Mouse (Mus musculus): ENCODE results near the gene Ext2.
A peak's percentile ranks its signal among the peaks of the same experiment; 100 is the strongest.

Gene Ext2

DNA sequence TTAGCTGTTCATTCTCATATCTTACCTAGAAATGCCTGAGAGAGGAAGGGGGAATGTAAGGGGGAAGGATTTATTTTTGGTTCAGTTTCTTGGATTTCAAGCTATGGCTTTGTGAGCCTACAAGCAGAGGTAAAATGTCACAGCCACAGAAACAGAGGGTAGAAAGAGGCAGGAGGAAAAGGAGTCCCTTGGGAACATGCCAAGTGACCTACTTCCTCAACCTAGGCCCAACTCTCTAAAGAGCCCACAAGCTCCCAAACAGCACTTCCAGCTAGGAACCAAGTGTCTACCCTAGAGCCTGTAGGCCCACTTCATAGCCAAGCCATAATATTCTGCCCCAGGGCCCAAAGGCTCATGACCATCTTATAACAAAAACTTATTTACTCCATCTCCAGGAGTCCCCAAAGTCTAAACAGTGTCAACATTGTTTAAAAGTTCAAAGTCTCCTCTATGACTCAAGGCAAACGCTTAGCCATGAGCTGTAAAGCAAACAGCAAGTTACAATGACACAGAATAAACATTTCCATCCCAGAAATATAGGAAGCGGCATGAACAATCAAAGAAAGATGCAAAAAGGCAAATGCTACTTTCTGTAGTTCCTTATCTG lies 99.1 kb downstream of the Ext2 start:
- no peak for DNase-seq

DNA sequence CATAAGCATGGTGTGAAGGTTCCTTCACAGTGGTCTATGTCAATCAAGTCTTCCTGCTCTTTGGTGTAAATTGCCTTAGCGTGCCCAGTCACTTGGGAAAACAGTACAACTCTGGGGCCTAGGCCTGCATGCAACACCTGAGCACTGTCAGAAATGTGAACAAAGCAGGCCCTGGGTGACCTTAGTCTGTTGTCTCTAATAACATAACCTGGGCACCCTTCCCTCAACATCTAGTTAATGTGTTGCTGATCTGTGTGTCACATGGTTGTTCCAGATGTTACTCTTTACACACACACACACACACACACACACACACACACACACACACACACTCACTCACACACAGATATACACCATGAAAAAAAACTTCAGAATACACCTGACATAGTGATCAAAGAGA lies 101.4 kb downstream of the Ext2 start:
- no peak for DNase-seq

DNA sequence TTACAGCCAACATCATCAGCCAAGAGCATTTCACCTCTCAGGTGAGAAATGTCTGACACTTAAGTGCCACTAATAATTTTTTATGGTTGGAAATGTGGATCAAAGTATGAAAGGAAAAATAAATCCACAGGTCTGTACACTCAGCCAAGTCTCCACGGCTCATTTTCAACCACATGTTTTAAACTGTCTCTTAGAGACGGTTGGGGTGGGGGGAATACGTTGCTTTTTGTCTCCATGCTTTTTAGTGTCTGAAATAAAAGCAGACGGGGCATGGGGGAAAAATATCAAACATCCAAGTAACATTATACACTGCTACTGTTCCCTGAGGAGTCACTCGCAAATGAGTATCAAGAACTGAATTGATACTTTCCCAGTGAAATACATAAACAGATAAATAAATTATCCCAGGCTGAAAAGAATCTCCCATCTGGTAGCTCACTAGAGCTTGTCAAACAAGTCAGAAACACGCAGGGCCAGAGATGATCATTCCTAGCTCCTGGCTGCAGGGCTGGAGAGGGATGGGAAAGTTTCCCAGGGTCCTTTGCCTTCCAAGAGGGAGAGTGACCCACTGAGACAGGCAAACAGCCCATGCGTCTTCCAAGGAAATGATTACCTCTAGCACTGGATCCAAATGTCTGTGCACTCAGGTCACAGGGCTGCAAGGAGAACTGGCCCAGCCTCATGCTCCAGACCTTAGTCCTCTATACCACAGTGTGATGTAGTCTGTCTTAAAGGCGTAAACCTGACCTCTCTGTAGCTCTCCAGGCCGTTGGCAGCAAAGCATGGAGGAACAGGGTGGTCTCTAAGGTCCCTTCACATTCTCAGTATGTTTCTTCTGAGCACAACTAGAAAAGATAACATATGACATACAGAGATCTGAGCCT lies 102.3 kb downstream of the Ext2 start:
- no peak for DNase-seq

DNA sequence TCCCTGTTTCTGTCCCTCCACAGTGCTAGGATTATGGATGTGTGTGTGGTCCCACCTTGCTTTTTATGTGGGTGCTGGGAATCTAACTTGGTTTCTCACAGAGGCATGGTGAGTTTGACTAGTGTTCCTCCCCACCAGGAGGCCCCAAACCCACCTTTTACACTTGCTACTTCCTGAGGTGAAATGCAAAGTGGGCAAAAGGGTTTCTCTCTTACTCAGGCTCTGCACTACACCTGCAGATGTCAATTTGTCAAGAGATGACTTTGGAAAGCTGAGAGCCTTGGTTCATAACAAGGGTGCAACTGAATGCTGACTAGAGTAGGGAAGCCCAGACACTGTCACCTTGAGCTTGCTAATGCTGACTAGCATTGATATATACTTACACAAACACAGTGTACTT lies 109.1 kb downstream of the Ext2 start:
- no peak for DNase-seq

DNA sequence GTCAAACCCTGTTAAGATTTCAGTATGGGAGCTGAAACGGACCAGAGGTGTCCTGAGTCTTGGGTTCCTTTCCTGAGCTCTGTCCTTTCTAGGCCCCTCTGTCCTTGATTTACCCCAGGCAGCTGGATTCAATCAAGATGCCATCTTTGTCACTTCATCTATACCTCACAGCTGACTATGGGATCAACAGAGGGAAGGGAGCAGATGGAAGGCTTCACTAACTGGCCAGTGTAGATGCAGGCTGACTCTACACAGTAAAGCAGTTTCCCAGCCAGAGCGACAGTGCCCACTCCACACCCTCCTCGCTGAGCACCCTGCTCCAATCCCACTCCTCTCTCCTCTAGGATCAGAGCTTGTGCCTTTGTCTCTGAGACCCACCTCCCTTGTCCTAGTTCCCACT lies 110.9 kb downstream of the Ext2 start:
- DNase-seq: no peak

DNA sequence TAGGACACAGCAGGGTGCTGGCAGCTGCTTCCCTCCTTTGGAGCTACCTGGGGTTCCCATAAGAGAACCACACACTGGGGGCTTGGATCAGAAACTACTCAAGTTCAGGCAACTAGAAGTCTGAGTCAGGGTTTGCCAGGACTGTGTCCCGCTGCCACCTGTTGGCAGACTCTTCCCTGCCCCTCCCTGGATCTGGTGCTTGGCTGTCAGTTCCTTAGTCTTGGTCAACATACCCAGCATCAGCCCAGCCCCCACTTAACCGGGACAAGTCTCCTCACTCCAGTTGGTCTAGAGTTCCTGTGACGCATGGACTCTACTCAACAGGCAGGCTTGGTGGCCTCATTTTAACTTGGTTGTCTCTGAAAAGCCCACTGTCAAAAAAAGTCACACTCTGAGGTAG lies 112.7 kb downstream of the Ext2 start:
- DNase-seq: no peak

DNA sequence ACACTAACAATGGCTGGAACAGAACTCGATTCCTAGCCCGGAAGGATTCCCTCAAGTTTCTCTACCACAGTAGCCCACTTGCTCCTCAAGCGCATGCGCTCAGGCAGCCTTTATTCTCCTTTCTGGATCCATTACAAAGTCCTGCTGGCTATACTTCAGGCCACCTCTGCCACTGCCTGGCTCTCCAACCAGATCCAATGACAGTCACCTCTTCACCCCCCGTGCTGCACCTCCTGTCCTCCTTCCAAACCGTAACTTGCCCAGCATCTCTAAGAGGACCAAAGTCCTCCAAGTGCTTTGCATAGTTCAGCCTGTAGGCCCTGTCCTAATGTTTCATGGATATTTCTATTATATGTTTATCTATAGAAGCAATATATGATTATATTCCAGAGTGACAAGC lies 113.1 kb downstream of the Ext2 start:
- DNase-seq: peak; percentile 20

DNA sequence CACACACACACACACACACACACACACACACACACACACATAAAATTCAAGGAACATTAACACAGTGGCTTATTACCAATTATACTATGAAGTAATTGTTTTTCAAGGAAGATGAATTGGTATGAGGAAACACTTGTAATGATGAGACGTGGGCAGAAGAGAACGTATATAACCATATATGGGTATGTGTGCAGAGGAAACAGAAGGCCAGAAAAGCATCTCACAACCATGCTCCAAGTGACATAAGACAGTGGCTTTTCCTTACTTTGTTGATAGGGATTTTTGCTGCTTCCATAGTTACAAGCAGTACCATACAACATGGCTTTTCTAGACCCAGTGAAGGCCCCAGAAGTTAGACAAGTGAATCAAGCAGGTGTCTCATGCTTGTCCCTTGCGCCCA lies 115.5 kb downstream of the Ext2 start:
- no peak for DNase-seq

DNA sequence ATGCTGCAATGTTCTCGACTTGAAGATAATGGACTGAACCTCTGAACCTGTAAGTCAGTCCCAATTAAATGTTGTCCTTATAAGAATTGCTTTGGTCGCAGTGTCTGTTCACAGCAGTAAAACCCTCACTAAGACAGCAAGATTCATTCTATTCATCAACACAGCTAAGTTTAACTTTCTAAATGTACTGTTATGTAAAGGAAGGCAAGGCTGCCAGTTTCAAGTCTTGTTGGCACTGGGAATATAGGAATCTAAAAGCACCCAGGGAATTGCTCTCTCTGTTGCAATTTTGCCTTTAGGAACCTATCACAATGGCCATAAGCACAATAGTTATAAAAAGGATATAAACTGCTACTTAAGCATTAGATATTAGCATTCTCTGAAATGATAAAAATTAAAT lies 116.0 kb downstream of the Ext2 start:
- no peak for DNase-seq

DNA sequence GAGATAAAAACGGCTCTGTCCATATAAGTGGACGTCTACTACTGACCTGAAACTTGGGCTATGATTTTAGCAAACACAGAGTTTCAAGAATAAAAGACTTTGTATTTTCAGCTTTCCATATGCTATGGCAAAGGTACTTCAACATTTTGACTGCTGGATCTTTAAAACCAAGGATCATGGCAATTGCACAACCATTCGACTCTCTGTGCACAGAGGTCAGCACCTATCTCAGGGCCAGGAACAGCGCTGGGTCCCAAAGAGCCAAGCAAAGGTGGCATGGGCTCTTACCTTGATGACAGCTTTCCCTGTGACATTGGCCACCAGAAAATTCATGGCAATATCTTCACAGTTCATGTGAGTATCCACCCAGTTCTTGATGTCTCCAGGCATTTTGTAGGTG lies 118.2 kb downstream of the Ext2 start:
- no peak for DNase-seq

DNA sequence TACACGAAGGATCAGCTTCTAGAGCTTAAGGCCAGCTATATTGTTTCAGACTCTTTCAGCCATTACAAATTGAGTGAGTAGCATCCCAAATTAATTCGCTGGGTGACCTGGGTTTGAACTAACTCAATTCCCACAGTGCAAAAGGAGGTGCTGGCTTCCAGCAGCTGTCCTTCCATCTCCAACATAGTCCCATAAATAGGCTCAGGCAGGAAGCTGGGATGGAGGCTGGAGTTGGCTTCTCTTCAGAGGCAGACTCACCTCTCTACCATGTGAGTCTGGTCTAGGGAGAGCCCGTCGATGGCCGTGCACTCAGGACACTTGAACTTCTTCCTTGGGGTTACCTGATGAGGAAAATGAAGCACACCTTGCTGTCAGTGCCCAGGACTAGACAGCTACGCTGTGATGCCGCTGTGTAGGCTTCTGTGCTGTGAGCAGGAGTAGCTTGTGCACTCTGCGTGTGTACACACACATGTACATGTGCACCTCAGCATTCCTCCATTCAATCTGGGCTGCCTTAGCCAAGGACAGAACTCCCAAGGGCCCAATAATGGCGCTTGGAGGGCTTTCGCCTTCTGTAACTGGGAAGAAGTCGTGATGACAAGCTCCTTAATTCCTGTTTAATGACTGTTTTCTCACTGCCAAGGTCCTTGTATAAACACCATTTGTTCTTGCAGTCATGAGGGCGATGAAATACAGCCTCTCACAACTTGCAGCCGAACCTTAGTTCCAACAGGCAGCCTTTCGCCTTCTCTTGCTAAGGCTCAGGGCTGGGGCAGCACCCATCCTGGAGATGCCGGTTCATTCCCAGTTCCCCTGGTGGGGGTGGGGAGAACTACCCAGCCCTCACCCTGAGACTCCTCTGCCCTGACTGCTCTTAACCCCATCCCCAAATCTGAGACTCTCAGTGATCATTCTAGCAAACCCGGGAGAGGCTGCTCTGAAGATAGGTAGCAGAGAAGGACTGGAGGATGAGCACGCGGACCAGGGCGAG lies 119.1 kb downstream of the Ext2 start:
- DNase-seq: no peak

DNA sequence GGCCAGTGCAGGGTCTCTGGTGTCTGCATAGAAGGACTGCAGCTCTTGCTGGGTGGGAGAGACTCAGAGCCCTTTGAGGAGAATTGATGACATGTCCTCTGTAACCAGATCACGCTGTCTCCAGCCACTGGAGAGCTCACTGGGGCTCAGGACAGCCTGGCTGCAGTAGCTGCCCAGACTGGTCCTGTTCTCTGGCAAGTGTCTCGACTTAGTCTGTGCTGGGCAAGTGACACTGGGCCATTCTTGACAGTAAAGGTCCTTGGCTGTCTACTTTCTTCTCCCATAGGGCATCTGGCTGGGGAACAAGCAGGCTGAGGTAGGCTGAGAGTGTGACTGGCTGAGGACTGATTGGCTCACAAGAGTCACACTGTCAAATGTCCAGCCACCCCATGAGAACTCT lies 123.0 kb downstream of the Ext2 start:
- DNase-seq: no peak

DNA sequence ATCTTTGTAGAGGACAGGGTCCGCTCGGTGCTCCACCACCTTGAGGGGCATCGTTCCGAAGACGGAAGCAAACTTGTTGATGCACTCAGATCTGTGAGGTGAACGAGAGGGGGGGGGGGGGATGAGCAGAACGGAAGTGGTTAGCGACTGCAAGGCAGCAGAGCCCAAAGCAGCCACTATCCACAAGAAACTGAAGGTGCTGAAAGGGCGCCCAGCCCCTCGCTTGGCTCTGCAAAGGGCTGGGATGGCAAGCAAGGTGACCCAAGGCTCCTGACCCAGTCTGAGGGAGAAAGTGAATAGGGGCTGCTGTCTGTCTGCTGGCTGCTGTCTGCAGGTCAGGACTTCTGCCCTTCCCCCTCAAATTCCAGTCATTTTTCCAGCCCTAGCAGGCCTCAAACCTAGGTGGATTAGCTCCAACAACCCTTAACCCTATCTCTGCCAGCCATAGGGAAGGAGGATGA lies 126.2 kb downstream of the Ext2 start:
- no peak for DNase-seq

DNA sequence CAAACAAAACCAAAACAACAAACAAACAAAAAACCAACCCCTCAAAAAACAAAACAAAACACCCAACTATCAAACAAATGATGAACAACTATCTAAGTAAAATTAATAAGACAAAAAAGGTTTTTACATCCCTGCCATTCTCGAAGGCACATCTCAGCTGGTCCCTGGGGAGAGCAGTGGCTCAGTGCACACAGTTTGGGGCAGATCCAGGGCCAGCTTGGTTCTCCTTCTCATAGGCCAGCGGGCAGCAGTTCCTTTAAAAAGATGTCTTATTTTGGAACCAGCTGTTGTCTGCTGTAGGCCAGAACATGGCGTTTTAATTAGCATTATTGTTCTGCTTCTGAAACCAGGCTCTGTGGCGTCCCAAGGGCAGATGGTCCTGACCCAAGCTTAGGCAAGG lies 129.3 kb downstream of the Ext2 start:
- DNase-seq: no peak

DNA sequence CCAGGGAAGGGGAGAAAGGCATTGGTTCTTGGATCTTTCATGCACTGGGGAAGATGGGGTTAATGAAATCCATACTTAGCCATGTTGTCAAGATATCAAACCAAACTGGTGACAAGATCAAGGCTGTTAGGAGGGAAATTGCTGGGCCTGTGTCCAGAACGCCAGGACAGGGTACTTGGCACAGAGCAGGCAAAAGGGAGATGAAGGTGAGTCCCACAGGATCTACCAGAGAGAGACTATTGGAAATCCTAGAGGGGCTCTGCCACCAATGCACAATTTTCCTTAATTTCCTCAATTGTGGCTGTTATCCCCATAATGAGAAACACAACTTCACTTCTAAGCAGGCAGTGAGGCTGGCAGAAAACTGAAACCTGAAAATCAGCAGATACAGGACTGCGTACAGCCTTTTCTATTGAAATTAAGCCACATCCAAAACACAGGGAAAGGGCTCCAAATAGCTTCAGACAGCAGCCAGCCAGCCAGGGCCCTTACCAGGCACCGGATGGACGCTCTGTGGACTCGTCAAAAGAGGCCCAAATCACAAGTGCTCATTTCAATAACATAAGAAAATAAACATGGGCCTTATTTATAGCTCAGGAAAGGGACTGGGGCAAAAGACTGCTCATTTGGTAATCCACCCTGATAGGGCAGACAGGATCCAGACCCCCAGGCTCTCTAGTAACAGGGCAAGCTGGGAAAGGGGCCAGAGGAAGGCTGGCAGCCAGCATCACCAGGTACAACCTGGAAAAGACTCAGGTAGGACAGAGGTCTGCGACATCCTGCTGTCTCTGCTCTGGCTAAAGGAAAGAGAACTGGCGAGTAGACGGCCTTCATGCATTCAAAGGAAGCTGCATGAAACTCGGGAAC lies 132.1 kb downstream of the Ext2 start:
- no peak for DNase-seq

DNA sequence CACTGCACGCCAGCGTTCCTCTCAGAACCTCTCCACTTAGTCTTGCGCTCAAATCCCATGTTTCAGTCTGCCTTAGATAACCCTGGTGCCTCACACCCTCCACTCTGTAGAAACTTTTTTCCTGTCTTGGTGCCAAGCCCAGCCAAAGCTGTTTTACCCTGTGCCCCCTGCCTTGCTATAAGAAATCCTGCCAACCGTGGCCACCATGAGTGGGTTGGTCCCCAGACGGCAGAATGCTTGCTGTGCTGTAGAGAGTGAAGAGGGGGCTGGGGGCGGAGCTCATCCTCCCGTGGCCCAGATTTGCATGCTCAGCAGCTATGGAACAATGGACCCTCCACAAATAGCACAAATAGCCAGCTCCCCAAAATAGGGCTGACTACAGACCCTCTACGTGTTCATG lies 138.7 kb downstream of the Ext2 start:
- DNase-seq: no peak

DNA sequence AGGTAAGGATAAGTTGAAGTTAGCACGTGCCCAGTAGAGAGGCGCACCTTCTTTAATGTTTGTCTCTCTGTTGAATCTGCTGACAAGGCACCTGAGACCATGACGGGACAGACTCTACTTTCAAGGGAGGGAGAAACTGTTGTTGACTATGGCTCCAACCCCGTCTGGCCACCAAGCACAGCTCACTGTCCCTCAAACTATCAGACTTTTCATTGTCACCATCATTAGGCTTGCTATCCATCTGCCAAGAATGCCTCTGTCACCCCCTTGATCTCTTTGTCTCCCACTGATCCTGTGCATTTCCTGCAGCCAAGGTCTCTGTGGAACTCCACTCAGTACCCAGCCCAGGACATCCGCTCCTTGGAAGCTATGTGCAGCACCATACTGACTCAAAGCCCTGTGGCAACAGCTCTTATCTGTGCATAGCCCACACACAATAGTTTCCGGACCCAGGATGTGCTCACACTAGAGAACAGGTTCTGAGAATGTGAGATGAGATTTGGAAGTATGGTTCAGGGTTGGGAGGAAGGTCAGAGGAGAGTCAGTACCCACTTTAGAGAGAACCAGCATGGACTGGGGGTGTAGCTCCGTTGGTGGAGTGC lies 139.7 kb downstream of the Ext2 start:
- DNase-seq: no peak

DNA sequence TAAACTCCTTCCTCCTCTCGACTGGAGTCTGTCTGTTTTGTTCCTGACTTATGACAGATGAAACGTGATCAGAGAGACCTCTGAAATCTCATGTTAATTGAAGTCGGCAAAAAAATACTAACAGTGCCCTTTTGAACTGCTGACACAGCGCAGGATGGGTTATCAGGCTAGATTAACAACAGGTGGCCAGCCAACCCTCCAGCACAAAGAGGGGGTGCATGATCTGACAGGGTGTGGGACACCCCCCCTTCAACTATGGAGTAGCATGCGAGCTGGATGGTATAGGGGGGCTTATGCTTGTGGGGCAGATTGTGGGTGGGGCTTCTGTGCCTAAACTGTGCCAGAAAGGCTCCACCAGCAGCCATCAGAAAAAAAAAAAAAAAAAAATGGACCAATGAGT lies 141.0 kb downstream of the Ext2 start:
- no peak for DNase-seq

DNA sequence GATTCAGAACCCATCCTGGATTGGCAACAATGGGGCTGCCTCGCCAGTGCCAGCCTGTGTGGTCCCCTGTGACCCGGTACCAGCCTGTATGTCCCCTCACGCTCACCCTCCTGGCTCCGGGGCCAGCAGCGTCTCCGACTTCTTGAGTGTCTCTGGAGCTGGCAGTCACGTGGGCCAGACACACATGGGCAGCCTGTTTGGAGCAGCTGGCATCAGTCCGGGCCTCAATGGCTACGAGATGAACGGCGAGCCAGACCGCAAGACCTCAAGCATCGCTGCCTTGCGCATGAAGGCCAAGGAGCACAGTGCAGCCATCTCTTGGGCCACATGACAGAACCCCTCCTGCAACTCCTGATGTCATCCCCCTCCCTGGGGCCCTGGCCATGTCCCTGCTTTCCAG lies 145.1 kb downstream of the Ext2 start:
- DNase-seq: no peak

DNA sequence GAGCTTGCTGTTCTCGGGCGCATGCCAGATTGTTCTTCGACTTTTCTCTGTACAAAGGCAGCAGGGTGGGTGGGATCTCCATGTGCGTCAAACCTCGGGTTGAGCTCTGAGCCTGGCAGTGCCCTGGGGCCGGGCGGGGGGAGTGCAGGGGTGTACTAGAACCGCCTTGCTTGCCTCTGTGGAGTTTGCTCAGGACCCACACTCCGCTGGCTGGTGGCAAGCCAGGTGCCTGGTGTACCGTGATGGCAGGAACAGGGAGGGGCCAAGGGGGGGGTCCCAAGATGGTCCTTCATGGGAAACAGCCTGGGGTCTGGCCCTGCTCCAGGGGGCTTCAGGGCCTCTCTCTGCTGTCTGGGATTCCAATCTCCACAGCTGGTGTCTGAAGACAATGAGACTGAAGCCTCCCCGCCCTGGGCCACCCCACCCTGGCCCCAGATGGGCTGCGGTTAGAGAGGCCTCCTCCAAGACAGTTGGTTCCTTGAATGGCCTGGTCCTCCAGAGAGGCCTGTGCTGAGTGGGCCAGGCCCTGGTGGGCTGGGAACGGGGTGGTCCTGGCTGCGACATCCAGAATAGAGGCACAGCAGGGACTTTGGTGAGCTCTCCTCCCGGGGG lies 150.7 kb downstream of the Ext2 start:
- DNase-seq: no peak

DNA sequence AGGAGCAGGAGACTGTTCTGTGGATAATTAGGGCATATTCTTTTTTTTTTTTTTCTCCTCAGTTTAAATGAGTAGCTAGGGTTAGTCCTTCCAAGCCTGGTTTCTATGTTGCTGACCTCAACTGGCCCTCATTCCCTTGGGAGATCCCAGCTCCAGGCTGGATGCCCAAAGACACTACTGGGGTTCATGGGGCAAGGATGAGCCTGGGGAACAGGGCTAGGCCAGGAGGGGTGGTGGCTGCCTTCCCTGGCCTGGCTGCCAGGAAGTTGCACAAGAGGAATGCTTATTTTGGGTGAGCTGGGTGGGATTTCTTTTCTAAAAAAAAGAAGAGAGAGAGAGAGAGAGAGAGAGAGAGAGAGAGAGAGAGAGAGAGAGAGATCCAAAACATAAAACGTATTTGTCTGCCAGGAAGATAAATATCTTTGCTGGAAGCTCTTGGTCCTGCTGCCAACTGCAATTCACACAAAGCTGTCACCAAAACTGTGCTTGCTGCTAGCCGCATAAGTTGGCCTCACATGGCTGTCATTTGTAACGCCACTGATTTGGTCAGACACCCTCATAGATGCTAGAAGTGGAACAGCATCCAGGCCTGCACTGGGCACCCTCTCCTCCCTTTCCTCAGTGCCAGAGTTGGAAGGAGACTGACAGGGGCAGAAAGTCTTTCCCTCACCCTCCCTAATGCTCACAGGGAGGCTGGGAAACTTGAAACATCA lies 156.1 kb downstream of the Ext2 start:
- peak; percentile 22 for DNase-seq
